Mouse (Mus musculus) erythroblast, embryonic 14.5 days (primary cell): ENCODE results near the gene Zc3hav1l. TPM values are rescaled to one million over a fixed set of nuclear protein-coding genes. Genes with fewer than 3 reads are reported as not detected.
A peak's percentile ranks its signal among the peaks of the same experiment; 100 is the strongest.

ENCODE experiments used
- H3K27me3 ChIP-seq: 2 replicates; pipeline ENCODE4 v1.6.1; 2012; ENCODE audit warnings: inconsistent platforms; ENCODE audit not compliant: control insufficient read depth
- H3K36me3 ChIP-seq: 2 replicates; pipeline ENCODE4 v1.6.1; 2012; ENCODE audit warnings: mild to moderate bottlenecking, inconsistent platforms; ENCODE audit not compliant: control insufficient read depth
- H3K4me1 ChIP-seq: 2 replicates; pipeline ENCODE4 v1.6.1; 2012; ENCODE audit warnings: inconsistent platforms; ENCODE audit not compliant: control insufficient read depth
- H3K4me3 ChIP-seq: replicated peaks from 2 replicates; pipeline ENCODE3; 2012; ENCODE audit warnings: moderate library complexity, mild to moderate bottlenecking, inconsistent platforms
- H3K9me3 ChIP-seq: 2 replicates; pipeline ENCODE4 v1.6.1; 2012; ENCODE audit warnings: low read length, inconsistent platforms, mixed read lengths; ENCODE audit not compliant: control insufficient read depth
- GATA1 ChIP-seq: IDR thresholded peaks from 2 replicates; pipeline ENCODE4 v1.6.1; 2012; ENCODE audit warnings: low read length, inconsistent platforms, mixed read lengths
- TAL1 ChIP-seq: IDR thresholded peaks from 3 replicates; pipeline ENCODE4 v1.6.1; 2012; ENCODE audit warnings: low read length, inconsistent platforms, mixed read lengths
- polyA plus RNA-seq: library from polyadenylated mRNA; stranded (reverse); fragments of >175 nt; gene quantifications from 2 replicates; pipeline ENCODE4 v1.2.3, GENCODE M21; 2012

Gene Zc3hav1l
- polyA plus RNA-seq, 1 experiment, result 0.11 TPM

DNA sequence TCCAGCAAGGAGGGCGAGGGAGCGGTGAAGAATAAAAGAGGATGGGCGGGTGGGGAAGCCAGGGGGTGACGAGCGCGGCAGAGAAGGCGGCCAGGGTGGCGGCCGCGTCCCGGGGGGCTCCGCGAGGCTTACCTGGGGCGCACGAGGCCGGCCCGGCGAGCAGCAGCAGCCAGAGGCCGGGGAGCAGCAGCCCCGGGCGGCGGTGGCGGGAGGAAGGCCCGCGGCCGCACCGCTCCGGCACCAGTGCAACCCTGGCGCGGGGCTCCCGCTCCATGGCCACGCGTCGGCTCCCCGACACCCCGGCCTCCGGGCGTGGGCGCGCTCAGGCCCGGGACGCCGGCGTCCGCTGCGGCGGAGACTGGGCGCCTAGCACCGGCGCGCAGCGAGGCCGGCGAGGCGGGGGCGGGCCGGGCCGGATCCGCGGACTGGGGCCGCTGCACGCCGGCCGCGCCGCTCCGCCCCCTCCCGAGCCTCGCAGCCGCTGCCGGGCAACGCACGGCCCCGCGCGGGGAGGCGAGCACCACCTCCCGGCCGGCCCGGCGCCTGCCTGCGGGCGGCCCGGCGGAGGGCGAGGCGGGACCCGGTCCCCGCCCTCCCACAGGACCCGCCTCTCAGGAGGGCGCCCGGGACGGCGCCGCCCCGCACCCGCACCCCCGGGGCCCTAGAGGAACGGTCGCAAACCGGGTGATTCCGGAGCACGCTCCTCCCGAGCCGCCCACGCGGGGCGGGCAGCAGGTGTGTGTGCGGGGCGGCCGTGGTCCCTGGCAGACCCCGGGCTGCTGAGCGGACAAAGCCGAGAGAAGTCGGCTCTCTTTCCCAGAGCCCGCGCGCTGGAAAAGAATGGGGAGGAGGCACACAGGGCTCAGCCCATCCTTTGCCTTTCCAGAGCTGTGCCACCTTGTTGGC, 45.1 kb downstream of the Zc3hav1l start, which contains the start of gene D630045J12Rik:
Gene D630045J12Rik (minus strand): TSS at position 274 of the 906 bp plus-strand sequence.
- H3K36me3 ChIP-seq, result no peaks in the 10 kb centered on the region
- no peaks in the 10 kb centered on the region for H3K9me3 ChIP-seq
- peaks cover 13% of the 10 kb centered on the region for H3K4me1 ChIP-seq
- H3K4me3 ChIP-seq, result peak within 1 kb of the TSS; percentile 60
- TF ChIP-seq TAL1 (no peak), GATA1 (no peak)
- peaks cover 46% of the 10 kb centered on the region for H3K27me3 ChIP-seq

DNA sequence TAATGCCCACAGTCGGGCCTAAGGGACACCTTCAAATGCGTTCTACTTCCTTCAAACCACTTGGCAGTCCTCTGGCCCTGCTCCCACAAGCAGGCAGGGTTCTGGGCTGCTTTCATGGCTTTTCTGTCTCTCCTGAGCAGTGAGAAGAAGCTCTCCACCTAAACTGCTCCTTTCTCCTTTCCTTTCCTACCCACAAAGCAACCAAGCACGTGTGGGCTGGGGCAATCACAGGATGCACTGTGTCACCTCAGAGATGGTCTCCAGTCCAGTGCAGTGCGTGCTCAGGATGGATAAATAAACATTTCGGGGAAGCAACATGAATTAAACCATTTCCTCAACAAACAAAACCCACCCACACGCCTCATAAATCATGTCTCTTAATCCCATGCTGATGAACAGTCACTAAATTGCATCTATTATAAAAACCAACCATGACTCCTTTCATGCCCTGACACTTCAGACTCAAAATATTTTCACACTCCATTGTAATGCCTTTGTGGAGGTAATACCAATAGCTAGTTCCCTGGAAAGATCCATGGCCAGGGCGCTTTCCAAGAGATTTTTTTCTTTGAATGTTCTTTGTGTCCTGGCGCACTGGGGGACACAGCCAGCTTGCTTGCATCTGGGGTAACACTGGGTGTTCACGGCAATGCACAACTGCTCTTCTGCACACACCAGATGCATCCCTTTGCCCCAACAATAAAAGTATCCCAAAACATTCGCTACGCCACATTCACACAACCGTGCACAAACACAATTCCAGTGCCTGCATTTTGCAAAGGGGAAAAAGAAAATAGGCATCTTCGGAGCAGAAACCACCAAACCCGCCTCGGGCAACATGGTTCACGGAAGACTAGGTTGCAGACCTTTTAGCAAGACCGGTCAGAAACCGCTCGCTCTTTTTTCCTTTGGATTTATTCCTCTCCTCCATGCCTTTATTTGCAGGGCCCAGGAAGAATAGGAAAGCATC, 46.0 kb downstream of the Zc3hav1l start:
- Histone ChIP-seq H3K27me3 (peaks cover 46% of the 10 kb centered on the region), H3K36me3 (no peaks in the 10 kb centered on the region), H3K9me3 (no peaks in the 10 kb centered on the region), H3K4me1 (peaks cover 13% of the 10 kb centered on the region), H3K4me3 (peak overlapping the region; percentile 60)
- TF ChIP-seq TAL1 (no peak), GATA1 (no peak)

DNA sequence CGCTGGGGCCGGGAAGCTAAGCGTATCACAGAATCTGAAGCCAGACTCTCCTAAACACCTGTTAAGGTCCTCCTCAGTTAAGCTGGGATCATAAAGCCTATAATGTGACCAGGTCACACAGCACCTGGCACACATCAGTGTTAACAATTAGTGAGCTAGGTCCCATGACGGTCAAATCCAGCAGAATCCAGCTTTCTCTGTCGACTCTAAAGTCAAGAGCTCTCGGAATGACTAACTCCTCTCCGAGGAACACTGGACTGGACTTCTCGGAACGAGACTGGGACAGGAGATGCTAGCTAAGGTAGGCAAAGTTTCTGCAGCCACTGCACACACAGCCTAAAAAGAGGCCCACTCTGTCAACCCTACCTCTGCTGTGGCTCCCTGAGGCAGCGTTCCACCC, 46.9 kb downstream of the Zc3hav1l start:
- H3K27me3 ChIP-seq, result peaks cover 46% of the 10 kb centered on the region
- H3K9me3 ChIP-seq, result no peaks in the 10 kb centered on the region
- H3K4me3 ChIP-seq, result no peak overlapping the region
- H3K36me3 ChIP-seq, result no peaks in the 10 kb centered on the region
- peaks cover 13% of the 10 kb centered on the region for H3K4me1 ChIP-seq
- TF ChIP-seq GATA1 (no peak), TAL1 (no peak)

DNA sequence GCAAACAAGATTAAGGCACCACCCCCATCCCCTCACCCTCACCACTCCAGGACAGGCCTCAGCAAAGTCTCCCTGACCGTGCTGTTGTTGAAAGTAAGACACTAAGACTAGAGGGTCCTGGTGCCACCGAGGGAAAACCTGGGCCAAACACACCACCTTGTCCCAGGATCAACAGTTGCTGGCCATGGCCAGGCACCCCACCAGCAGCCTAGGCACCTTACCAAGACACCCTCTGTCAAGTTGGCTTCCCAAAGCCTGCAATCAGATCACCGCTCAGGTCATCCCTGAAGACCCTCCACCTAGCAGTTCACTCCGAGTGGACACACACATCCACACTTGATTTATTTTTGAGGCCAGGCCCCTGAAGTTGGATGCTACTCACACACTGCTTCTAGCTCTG, 47.6 kb downstream of the Zc3hav1l start:
- Histone ChIP-seq H3K9me3 (no peaks in the 10 kb centered on the region), H3K27me3 (peaks cover 46% of the 10 kb centered on the region), H3K36me3 (no peaks in the 10 kb centered on the region), H3K4me3 (no peak overlapping the region), H3K4me1 (peaks cover 13% of the 10 kb centered on the region)
- TF ChIP-seq GATA1, result no peak
- no peak for TF ChIP-seq TAL1

DNA sequence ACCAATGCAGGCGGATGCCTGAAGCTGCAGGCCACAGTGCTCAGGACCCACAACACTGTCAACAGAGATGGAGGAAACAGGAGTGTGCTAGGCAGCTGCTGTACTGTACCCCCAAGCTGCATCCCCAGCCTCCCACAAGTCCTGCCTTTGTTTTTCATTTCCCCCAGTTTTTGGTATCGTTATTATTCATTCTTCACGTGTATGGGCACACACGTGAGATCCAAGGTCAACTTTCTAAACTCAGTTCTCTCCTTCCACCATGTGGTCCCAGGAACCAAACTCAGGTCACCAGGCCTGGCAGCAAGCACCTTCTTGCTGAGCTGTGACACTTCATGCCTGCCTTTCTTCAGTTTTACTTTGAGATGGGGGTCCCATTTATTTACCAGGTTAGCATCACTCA, 51.7 kb downstream of the Zc3hav1l start:
- H3K27me3 ChIP-seq, result peaks cover 11% of the 10 kb centered on the region
- H3K9me3 ChIP-seq, result no peaks in the 10 kb centered on the region
- no peaks in the 10 kb centered on the region for H3K36me3 ChIP-seq
- no peak for TF ChIP-seq GATA1
- no peak for TF ChIP-seq TAL1
- H3K4me1 ChIP-seq, result no peaks in the 10 kb centered on the region
- H3K4me3 ChIP-seq, result no peak overlapping the region

DNA sequence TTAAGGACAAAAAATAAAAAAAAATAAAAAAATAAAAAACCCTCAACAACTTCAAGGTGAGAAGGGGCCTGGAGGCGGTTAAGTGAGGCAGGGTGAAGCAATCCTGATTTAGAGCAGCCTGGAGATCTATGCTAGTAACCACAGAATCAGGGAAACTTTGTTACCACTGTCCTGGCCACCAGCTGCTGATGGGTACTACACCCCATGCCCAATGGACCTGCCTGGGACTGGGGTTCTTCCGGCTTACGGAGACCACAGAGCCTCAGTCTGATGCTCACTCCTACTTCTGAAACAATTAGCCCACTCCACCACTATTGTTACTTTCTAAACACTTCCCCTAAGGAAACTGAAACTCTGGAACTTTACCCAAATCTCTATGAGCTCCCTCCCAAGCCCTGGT, 54.3 kb downstream of the Zc3hav1l start:
- Histone ChIP-seq H3K4me3 (no peak overlapping the region), H3K36me3 (no peaks in the 10 kb centered on the region), H3K27me3 (no peaks in the 10 kb centered on the region), H3K4me1 (no peaks in the 10 kb centered on the region), H3K9me3 (no peaks in the 10 kb centered on the region)
- no peak for TF ChIP-seq TAL1

DNA sequence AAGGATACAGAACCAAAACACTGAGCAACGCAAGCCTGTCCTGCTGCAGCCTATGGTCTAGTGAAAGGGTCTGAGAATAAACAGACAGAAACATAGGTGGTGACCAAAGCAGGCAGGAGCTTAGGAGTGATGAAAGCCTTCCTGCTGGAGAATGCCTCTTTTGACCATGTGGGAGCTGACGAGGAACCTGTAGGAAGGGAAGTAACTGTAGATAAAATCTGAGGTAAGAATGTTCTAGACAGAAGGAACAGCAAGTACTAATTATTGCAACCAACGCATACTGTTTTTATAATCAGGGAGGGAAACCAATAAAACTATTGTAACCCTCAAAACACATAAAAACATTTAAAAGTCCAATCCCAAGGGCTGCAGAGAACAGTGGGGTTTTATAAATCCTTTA, 54.9 kb downstream of the Zc3hav1l start:
- TF ChIP-seq TAL1 (no peak), GATA1 (no peak)
- Histone ChIP-seq H3K36me3 (no peaks in the 10 kb centered on the region), H3K4me3 (no peak overlapping the region), H3K9me3 (no peaks in the 10 kb centered on the region), H3K27me3 (no peaks in the 10 kb centered on the region), H3K4me1 (no peaks in the 10 kb centered on the region)

DNA sequence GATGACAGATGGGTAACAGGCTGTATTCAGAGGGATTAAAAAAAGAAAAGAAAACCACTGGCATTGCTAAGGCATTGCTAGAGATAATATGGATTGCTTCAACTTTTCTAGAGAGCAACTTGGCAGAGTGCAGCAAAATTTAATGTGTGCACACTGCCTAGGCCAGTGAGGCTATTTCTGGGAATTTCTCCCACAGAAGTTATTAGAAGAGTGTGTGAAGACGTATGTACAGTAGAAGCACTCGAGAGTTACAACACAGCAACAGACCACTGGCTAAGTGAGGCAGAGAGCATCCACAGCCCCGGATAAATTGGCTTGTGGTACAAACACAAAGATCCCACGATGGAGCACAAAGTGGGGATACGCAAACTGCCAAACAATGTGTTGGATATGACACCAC, 56.2 kb downstream of the Zc3hav1l start:
- no peak overlapping the region for H3K4me3 ChIP-seq
- TF ChIP-seq GATA1, result no peak
- no peak for TF ChIP-seq TAL1
- no peaks in the 10 kb centered on the region for H3K36me3 ChIP-seq
- H3K27me3 ChIP-seq, result no peaks in the 10 kb centered on the region
- no peaks in the 10 kb centered on the region for H3K9me3 ChIP-seq
- H3K4me1 ChIP-seq, result no peaks in the 10 kb centered on the region
